Mouse (Mus musculus): ENCODE results near the gene Tubg1. TPM values are rescaled to one million over a fixed set of nuclear protein-coding genes. Genes with fewer than 3 reads are reported as not detected.
"Not testable (repeated sequence)": the region's sequence is repeated elsewhere in the genome, so short reads cannot be mapped to it uniquely, and the experiment has no call there.

The Tubg1 gene
- total RNA-seq, 1 experiment from 2014 or later = 48.6 TPM

DNA sequence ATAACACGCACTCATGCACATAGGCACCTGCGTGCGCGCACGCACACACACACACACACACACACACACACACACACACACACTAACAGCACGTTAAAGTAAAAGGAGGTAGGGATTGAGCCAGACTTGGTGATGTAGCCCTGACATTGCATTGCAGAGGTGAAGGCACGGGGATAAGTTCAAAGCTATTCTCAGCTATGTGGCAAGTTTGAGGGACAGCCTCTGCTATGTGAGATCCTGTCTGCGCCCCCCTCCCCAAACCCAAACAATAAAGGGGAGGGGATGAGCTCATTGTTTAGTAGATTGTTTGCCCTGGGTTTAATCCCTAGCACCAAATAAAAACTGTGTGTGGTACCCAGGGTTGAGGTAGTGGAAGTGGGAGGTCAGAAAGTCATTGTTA, 21.4 kb downstream of the Tubg1 start:
- DNase-seq = no peak

DNA sequence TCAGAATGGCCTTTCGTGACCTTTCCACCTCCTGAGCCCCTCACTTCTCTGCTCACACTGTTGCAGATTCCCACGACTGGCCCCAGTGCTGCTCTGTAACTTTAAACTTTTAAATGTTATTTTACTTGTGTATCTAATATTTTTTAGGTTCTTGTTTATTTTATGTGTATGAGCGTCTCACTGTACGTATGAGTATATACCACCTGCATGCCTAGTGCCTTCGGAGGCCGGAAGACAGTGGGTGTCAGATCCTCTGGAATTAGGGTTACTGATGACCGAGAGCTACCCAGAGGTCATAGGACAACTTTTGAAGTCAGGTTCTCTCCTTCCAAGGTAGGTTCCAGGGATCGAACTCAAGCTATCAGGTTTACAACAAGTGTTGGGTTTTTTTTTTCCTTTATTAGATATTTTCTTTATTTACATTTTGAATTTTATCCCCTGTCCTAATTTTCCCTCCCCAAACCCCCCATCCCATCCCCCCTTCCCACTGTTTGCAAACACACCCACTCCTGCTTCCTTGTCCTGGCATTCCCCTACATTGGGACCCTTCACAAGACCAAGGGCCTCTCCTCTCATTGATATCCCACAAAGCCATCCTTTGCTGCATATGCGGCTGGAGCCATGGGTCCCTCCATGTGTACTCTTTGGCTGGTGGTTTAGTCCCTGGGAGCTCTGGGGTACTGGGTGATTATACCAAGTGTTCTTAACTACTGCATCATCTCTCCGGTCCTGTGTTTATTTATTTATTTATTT, 22.7 kb downstream of the Tubg1 start:
- no peak for DNase-seq

DNA sequence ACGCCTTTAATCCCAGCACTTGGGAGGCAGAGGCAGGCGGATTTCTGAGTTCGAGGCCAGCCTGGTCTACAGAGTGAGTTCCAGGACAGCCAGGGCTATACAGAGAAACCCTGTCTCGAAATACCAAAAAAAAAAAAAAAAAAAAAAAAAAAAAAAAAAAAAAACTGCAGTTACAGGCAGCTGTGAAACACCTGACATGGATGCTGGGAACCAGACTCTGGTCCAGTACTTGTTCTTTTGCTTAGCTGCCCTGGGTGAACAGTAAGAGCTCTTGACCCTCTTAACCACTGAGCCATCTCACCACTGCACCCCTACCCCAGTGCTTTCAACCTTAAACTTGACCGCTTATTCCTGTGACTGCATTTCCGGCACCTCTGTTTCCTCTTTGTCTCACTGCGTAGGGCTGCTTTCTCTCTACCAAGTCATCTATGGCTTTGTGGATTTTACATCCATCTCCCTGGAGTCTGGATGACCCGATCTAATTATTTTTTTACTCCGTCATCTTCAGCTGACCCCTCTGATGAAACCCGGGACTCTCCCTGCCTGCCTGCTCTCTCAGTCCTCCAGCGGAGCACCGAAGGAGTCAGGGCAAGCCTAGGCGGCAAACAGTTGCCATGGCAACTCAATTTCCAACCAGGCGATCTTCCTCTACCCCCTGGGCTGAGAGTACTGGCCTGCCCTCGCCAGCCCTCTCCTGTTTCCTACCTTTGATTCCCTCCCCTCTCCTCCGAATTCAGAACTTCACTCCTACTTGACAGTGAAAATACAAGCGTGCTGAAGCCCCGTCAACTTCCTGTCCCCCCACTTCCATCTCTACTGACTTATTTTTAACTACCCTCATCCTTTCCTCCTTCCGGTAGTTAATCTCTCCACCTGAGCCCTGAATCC, 23.8 kb downstream of the Tubg1 start:
- peak; percentile 61 for DNase-seq

DNA sequence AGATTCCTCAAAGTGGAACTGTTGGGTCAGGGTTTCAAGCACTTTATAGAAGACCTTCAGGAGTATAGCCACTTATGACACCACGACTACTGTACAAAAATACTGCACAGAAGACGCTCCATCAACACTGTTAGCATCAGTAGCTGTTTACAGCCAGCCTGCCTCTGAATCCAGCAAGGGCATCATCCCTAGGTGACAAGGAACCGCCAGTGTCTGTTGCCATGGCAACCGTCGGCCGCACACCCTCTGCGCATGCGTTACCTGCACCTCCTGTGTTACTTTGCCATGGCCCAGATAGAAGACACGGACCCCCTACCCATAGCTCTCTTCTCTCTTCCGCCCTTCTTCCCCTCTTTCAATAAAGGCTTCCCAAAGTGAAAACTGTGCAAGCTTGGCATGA, 26.6 kb downstream of the Tubg1 start:
- no peak for DNase-seq

- no peak for DNase-seq
Measured at GRCm38 (mm10) chr11:101148751-101149150, 29.0 kb downstream of the Tubg1 start.

DNA sequence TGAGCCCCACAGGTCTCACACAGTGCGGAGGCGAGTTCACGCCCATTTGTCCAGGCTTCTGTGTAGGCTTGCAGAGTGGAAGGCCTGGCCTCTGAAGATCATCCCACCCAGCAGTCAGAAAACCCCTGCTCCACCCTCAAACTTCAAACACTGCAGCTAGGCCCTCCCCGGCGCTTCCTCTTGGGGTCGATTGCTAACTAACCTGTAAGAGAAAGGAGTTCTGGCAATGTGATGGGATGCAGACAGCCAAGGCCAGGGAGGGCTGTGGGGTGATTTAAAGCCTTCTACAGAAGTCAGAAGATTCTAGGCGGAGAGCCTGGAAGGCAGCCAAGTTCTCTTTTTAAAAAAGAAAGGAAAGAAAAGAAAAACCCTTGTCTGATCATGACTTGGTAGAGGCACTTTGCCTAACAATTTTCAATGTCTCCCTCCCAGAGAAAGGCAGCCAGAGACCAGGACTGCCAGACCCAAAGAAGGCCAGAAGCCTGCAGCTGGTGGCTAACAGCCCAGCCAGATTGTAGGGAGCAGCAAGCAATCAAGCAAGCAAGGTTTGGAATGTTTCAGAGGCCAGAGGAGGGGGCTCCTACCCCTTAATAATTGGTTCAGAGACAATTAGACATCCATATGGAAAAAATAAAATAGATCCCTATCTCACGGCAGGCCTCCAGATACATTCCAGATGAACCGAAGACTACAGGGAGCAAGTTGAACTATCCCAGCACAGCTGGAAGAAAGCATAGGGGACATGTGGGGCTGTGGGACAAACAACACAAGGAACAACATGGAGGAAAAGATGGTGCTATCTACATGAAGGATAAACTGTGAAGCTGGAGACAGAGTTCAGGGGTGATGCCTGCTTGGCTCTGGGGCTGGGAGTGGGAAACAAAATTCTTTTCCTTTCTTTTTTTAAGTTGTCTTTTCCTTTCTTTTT, 29.7 kb downstream of the Tubg1 start:
- DNase-seq = peak; percentile 72

- no peak for DNase-seq
Measured at GRCm38 (mm10) chr11:101151063-101151462, 31.3 kb downstream of the Tubg1 start.

- no peak for DNase-seq
Measured at GRCm38 (mm10) chr11:101152825-101153224, 33.1 kb downstream of the Tubg1 start.

- no peak for DNase-seq
Measured at GRCm38 (mm10) chr11:101154648-101155047, 34.9 kb downstream of the Tubg1 start.

DNA sequence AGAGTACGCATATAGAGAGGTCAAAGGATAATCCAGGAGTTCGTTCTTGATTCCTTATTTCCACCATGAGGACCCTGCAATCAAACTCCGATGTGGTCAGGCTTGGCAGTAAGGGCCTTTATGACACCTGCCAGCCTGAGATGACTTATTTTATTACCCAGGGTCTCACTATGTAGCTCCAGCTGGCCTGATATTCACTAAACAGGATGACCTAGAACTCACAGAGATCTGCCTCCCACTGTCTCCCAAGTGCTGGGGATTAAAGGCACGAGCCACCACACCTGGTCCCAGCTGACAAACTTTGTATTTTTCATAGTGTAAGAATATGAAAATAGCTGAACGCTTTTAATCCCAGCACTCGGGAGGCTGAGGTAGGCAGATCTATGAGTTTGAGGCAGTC, 35.4 kb downstream of the Tubg1 start:
- no peak for DNase-seq

DNA sequence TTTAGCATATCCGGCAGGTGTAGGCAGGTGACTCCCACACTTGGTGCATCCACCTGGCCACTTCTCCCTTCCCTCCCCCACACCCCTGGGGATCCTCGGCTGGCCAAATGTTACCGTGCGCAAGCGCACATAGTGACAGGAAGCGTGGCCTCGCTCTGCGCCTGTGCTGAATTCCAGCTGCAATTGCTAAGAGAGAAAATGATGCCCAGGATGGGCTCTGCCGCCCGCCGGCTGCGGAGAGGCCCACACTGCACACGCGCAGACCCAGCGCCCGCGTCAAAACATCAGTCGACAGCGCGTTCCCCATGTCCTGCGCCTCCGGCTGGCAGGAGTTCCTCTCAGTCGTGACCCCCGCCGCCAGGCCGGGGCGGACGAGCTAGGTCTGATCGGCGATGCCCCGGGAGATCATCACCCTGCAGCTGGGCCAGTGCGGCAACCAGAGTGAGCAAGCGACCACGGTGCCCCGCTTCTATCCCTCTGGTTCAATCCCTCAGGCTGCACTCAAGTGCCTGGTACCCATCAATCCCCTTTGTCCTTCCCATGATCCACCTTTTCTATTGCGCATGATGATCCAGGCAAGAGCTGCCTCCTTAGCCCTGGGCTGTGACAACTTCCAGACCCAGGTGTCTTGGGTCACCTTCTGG, 36.1 kb downstream of the Tubg1 start, which contains the start of gene Tubg2:
Gene Tubg2, plus strand, starts transcription at position 180 of the 644 bp plus-strand sequence.
- peak; percentile 81 for DNase-seq

DNA sequence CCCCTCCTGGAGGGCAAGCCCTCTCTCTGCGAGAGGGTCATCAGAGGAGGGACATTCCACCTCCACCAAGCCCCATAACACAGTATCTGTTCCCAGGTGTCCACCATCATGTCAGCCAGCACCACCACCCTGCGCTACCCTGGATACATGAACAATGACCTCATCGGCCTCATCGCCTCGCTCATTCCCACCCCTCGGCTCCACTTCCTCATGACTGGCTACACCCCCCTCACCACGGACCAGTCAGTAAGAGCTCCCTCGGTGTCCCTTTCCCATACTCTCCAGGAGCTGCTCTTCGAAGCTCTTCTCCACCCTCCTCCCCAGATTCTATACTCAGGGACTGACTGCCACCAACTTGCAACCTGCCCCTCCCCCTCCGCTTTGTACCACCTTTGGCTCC, 40.4 kb downstream of the Tubg1 start:
- DNase-seq = not testable (repeated sequence)

- DNase-seq = not testable (repeated sequence)
Measured at GRCm38 (mm10) chr11:101160981-101161505, 41.3 kb downstream of the Tubg1 start.

DNA sequence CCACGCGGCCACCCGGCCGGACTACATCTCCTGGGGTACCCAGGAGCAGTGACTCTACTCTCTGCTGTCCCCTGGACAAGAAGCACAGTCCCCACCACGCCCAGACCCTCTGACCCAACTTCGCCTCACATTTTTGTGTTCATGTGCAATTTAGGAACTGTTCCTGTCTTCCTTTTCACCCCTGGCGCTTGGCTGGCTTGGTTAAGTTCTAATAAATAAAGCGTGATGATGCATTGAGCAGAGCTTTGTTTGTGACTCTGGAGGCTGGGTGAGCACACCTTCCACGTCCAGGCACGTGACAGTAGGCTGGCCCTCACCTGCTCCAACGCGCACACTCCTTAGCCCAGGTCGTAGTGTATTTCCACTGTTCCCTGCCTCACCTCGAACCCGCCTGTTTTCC, 41.8 kb downstream of the Tubg1 start:
- no peak for DNase-seq

DNA sequence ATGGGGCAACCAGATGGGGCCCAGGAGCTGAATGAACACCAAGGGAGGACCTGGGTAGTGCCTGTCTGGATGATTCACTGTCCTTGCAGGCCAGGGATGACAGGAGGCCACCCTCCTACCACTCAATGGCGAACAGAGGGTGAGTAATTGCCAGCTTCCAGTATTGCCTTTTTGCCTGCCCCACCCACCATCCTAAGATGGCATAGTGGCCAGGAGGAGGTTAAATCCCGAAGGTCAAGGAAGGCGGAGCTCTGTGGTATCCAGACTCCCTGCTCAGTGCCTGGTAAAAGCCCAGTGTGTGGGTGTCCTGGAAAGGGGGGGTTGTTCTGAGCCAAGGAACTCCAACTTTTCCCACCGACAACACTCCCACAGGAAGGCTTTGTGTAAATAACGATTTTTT, 42.6 kb downstream of the Tubg1 start:
- DNase-seq = peak; percentile 66

GRCm38 (mm10) chr11:101162772-101163171, 43.0 kb downstream of the Tubg1 start:
- peak; percentile 80 for DNase-seq

- DNase-seq = no peak
Measured at GRCm38 (mm10) chr11:101163476-101164350, 44.0 kb downstream of the Tubg1 start.

DNA sequence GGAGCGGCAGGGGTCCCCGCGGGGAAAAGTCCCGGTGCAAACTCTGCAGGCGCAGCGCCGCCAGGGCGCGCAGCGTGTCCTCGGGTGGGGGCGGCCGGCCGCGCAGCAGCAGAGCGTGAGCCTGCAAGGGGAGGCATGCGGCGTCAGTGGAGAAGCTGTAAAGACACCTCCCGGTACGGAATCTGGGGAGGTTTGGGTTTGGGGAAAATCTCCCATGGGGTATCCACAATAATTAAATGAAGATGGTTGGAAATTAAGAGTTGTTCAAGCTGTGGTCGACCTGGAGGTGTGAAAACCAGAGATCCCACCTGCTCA, 44.6 kb downstream of the Tubg1 start:
- no peak for DNase-seq

DNA sequence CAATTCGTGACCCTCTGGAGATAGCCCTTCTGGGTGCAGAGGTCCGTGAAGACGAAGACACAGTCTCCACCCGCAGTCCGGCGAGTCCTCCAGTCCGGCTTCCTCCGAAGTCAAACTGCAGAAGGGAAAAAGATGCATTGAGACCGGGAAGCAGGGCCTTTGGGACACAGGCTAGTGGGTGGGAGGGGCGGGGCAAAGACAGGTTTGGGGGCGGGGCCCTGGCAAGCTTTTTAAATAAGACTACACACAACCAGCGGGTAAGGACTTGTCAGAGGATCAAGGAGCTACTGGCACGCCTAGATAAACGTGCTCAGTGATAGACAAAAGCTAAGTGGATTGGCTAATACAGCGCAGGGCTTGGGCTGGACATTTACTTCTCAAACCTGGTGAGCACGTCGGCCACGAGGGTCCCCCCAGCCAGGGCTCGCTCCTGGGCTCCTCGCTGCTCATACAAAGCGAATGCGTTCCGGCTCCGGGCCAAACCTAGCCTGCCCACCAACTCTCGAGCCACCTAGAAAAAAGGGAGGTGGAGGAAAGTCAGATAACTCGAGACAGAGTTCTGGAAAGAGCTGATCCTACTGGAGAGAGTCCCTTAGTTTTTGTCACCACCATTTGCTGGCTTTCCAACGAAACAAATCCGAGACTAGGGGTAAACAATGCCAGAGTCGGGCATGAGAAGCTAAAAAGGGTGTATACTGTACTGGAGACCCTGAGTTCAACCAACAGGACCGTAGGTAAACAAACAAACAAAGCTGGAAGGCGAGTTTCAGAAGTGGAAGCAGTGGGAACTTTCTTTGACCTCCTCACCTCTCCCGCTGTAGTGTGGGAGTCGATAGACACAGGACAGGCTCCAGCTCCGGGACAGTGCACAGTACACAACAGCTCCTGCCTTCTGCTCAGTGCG, 45.2 kb downstream of the Tubg1 start:
- no peak for DNase-seq
